Mouse (Mus musculus) spleen, adult 2 months (tissue): ENCODE measurements around the gene Olfr763. TPM values are rescaled to one million over a fixed set of nuclear protein-coding genes. Genes with fewer than 3 reads are reported as not detected.
"Not testable (repeated sequence)": the region's sequence is repeated elsewhere in the genome, so short reads cannot be mapped to it uniquely, and the experiment has no call there.

Experiments
- DNase-seq, 2 experiments: peaks; one replicate each; pipeline versions ENCODE4 v3.0.0 to v3.0.0-alpha.2; 2012 to 2021; ENCODE audit warnings: low spot score in 2 of 2, low read depth in 1 of 2
- H3K27ac ChIP-seq: fragments of 200-500 bp; 2 replicates; pipeline ENCODE4 v1.5.1; 2012; ENCODE audit warnings: low read length, inconsistent platforms; ENCODE audit not compliant: insufficient read depth
- H3K27me3 ChIP-seq: fragments of 200-500 bp; 2 replicates; pipeline ENCODE4 v1.6.1; 2012; ENCODE audit warnings: mild to moderate bottlenecking, moderate library complexity, low read length, inconsistent platforms; ENCODE audit not compliant: control insufficient read depth, insufficient read depth
- H3K36me3 ChIP-seq: fragments of 200-500 bp; 2 replicates; pipeline ENCODE4 v1.6.1; 2012; ENCODE audit warnings: mild to moderate bottlenecking, low read length, inconsistent platforms; ENCODE audit not compliant: control insufficient read depth, insufficient read depth
- H3K4me1 ChIP-seq: fragments of 200-500 bp; 2 replicates; pipeline ENCODE4 v1.6.1; 2011; ENCODE audit warnings: inconsistent platforms; ENCODE audit not compliant: control insufficient read depth, insufficient read depth, insufficient read length
- H3K4me3 ChIP-seq: fragments of 200-500 bp; 2 replicates; pipeline ENCODE4 v1.5.1; 2011; ENCODE audit warnings: mild to moderate bottlenecking, inconsistent platforms; ENCODE audit not compliant: insufficient read depth, insufficient read length; ENCODE audit errors: extremely low read depth
- CTCF ChIP-seq: fragments of 200-500 bp; IDR thresholded peaks from 2 replicates; pipeline ENCODE4 v1.5.1; 2011; ENCODE audit warnings: mild to moderate bottlenecking, inconsistent platforms; ENCODE audit not compliant: insufficient read depth, insufficient read length, insufficient replicate concordance; ENCODE audit errors: extremely low read depth
- POLR2A ChIP-seq: fragments of 200-500 bp; IDR thresholded peaks from 2 replicates; pipeline ENCODE4 v1.6.1; 2011; ENCODE audit warnings: low read depth, low read length, inconsistent platforms
- WGBS: fragments of 180-500 bp; shearing (Covaris S2); methylation state at CpG from one replicate; pipeline ENCODE4 v1.1.7; 2018; 5-methylcytosine and 5-hydroxymethylcytosine counted together
- polyA plus RNA-seq: library from polyadenylated mRNA; depleted of rRNA; stranded (reverse); fragments of >200 nt; gene quantifications from 2 replicates; pipeline ENCODE4 v1.2.3, GENCODE M21; 2012; rRNA removed

Olfr763 gene
- polyA plus RNA-seq, 1 experiment, result not detected

GRCm38 (mm10) chr10:129039796-129040195 lies 29.2 kb downstream of the Olfr763 start, which contains the start of gene Olfr764-ps1:
Olfr764-ps1 (minus strand) TSS chr10:129039896.
- no peaks in the 10 kb centered on the region for H3K36me3 ChIP-seq
- H3K27ac ChIP-seq, result no peak within 1 kb of the TSS
- no peak within 1 kb of the TSS for H3K4me3 ChIP-seq
- 76% methylated on average over 3 of the region's 3 CpGs for WGBS
- no peaks in the 10 kb centered on the region for H3K4me1 ChIP-seq
- no peak for DNase-seq
- no peaks in the 10 kb centered on the region for H3K27me3 ChIP-seq
- TF ChIP-seq POLR2A (no peak), CTCF (no peak)

DNA sequence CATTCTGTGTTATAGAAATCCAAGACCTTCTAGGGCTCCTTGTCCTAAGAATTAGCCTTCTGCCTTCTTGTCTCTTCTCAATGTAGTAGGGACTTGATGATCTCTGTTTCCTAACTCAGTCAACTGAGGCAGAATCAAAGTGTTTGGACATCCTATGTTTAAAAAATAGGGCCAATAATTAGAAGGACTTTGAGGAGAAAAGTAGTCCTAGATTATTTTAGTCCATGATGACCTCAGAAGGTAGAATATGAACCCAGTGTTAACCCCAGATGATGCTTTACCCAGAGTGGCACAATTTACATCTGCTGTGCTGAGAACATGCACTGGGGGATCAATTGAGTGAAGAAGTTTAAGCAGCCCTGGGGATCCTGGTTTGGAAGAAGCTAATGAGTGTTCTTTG lies 39.3 kb downstream of the Olfr763 start, which contains the start of gene Olfr765:
Olfr765 (minus strand) TSS at position 101 of the 400 bp plus-strand sequence.
- not testable (repeated sequence) for H3K36me3 ChIP-seq, H3K4me3 ChIP-seq, H3K4me1 ChIP-seq, DNase-seq, H3K27me3 ChIP-seq, H3K27ac ChIP-seq

Other genes starting within 250 kb of the Olfr763 start
- 1.7 and 1.8 TPM in 2 replicates for gene Mmp19, start 219.9 kb upstream of the Olfr763 start, polyA plus RNA-seq
- gene Dnajc14, start 206.7 kb upstream of the Olfr763 start, polyA plus RNA-seq, result 9.1 and 9.4 TPM in 2 replicates
- gene Tmem198b, start 206.4 kb upstream of the Olfr763 start, polyA plus RNA-seq, result 10.8 and 11.6 TPM in 2 replicates
- gene Sarnp, start 193.5 kb upstream of the Olfr763 start, polyA plus RNA-seq, result 3.0 and 4.5 TPM in 2 replicates
- 25.5 and 28.9 TPM in 2 replicates for gene Ormdl2, start 189.1 kb upstream of the Olfr763 start, polyA plus RNA-seq
- gene Gdf11, start 119.1 kb upstream of the Olfr763 start, polyA plus RNA-seq, result 5.8 and 6.0 TPM in 2 replicates
- gene Cd63, start 109.8 kb upstream of the Olfr763 start, polyA plus RNA-seq, result 25.8 and 35.7 TPM in 2 replicates
- gene Rdh5, start 87.9 kb upstream of the Olfr763 start, polyA plus RNA-seq, result 15.1 and 15.8 TPM in 2 replicates
- 113 and 138 TPM in 2 replicates for gene Bloc1s1, start 86.8 kb upstream of the Olfr763 start, polyA plus RNA-seq
- 5.8 and 6.5 TPM in 2 replicates for gene Itga7, start 77.0 kb upstream of the Olfr763 start, polyA plus RNA-seq
- gene Mettl7b, start 49.8 kb upstream of the Olfr763 start, polyA plus RNA-seq, result 0.07 TPM in 1 of 2 replicates, not detected in the other
- not detected in 2 replicates for gene Olfr9, start 21.4 kb upstream of the Olfr763 start, polyA plus RNA-seq
- gene Olfr764-ps1, start 29.1 kb downstream of the Olfr763 start, polyA plus RNA-seq, result not detected in 2 replicates
- not detected in 2 replicates for gene Olfr765, start 39.2 kb downstream of the Olfr763 start, polyA plus RNA-seq
- not detected in 2 replicates for gene Olfr766-ps1, start 58.2 kb downstream of the Olfr763 start, polyA plus RNA-seq
- gene Olfr767, start 72.1 kb downstream of the Olfr763 start, polyA plus RNA-seq, result not detected in 2 replicates
- not detected in 2 replicates for gene Olfr768, start 88.6 kb downstream of the Olfr763 start, polyA plus RNA-seq
- gene Olfr769, start 107.1 kb downstream of the Olfr763 start, polyA plus RNA-seq, result not detected in 2 replicates
- gene Olfr770, start 128.2 kb downstream of the Olfr763 start, polyA plus RNA-seq, result not detected in 2 replicates
- not detected in 2 replicates for gene Olfr771, start 154.0 kb downstream of the Olfr763 start, polyA plus RNA-seq
- gene Olfr772, start 167.1 kb downstream of the Olfr763 start, polyA plus RNA-seq, result not detected in 2 replicates
- gene Olfr773, start 176.6 kb downstream of the Olfr763 start, polyA plus RNA-seq, result not detected in 2 replicates
- gene Olfr774, start 225.4 kb downstream of the Olfr763 start, polyA plus RNA-seq, result not detected in 2 replicates
- gene Olfr775, start 237.6 kb downstream of the Olfr763 start, polyA plus RNA-seq, result not detected in 2 replicates
- not detected in 2 replicates for gene Olfr776, start 248.3 kb downstream of the Olfr763 start, polyA plus RNA-seq